Mouse (Mus musculus) C2C12 (cell line): Measurements from ENCODE around the gene Nudt17.

ENCODE experiments used
- CTCF ChIP-seq: IDR thresholded peaks from one replicate; pipeline ENCODE4 v1.5.1; 2011; ENCODE audit not compliant: control insufficient read depth, insufficient read depth, insufficient read length
- FOSL1 ChIP-seq: IDR thresholded peaks from one replicate; pipeline ENCODE4 v1.8.0; 2011; ENCODE audit warnings: mild to moderate bottlenecking, low read length; ENCODE audit not compliant: poor library complexity, insufficient read depth, severe bottlenecking
- MAX ChIP-seq: IDR thresholded peaks from one replicate; pipeline ENCODE4 v1.6.1; 2011; ENCODE audit warnings: mild to moderate bottlenecking, control low read depth

DNA sequence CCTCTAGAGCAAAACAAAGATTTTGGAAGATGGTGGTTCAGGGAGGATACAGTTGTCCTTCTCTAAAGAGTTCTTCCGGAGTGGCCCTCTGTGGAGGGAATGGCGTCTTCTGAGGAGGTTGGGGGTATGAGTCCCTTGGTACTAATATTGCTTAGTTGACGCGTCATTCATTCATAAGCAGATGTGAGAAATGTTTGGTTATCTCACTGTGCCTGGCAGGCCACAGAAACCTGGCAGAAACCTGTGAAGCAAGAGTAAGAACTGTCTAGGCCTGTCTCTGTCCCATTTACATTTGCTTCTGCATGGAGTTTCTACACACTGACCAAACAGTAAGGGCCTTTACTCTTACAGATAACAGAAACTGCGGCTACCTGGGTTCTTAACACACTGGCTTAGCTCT lies 36.8 kb downstream of the Nudt17 start:
- TF ChIP-seq CTCF = no peak
- TF ChIP-seq MAX = no peak
- TF ChIP-seq FOSL1 = no peak
